Mouse (Mus musculus) T-helper 17 cell (primary cell): Measurements from ENCODE around the gene Ccdc105.

ENCODE experiments used
- in situ Hi-C, 2 experiments: fragments of 300-600 bp; cut with MboI, MseI; formaldehyde crosslinking; loops; 1 replicate in 1 of 2; 2 replicates in 1 of 2; pipeline ENCODE4 v1.15.1; 2025; ENCODE audit warnings: high pct_unique_total_duplicates in 2 of 2

Gene Ccdc105

GRCm38 (mm10) chr10:78752452-78753191 lies at the start of gene Ccdc105:
Gene Ccdc105, minus strand, starts transcription at chr10:78753065.
- in situ Hi-C loops = loop anchor here (5.0 kb wide), 2 partner anchors 365 to 370 kb away; no protein-coding TSS in a partner anchor

DNA sequence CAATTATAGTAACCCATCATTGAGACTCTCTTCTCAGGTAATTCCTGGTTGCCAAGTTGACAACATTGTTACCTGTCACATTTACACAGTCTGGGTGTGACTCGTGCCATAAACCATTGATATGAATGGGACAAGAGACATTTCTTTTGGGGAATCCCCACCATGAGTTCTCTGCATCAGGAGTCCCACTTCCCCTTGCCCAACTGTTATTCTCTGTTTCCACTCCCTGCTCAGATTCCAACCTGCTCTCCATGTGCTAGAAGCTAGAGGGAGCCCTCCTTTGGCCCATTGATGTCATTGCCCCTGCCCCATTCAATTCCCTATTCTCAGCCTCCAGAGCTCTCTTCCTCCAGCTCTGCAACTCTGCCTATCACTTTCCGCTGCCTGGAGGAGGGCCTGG lies 48.6 kb upstream of the Ccdc105 start:
- in situ Hi-C loops = no loop called here

- in situ Hi-C loops = loop anchor here in 1 of 2 experiments (5.0 kb wide), 1 partner anchor 73 kb away; the partner anchor contains the start of gene Casp14
Measured at GRCm38 (mm10) chr10:78790561-78790960, 37.7 kb upstream of the Ccdc105 start.

DNA sequence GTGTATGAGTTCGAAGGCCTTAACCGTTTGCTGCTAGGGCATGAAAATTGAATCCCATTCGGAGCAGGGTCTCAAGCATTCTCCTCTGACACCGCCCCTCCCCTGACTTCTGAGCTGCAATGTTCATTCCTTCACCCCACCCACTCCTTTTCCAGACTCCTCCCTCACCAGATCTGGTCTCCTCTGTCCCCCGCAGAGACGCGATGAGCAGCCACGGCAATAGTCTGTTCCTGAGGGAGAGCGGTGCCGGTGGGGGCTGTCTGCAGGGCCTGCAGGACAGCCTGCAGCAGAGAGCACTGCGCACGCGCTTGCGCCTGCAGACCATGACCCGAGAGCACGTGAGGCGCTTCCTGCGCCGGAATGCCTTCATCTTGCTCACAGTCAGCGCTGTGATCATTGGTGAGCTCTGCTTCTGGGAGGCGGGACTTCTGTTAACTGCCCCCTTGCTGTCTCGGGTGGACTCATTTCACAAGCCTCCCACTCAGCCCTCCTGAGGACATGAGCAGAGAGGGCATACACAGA lies 34.8 kb upstream of the Ccdc105 start:
- in situ Hi-C loops = no loop called here

GRCm38 (mm10) chr10:78779981-78780651 lies 27.3 kb upstream of the Ccdc105 start, which contains the start of gene Slc1a6:
Gene Slc1a6, plus strand, starts transcription at chr10:78780496.
- in situ Hi-C loops = no loop called here

DNA sequence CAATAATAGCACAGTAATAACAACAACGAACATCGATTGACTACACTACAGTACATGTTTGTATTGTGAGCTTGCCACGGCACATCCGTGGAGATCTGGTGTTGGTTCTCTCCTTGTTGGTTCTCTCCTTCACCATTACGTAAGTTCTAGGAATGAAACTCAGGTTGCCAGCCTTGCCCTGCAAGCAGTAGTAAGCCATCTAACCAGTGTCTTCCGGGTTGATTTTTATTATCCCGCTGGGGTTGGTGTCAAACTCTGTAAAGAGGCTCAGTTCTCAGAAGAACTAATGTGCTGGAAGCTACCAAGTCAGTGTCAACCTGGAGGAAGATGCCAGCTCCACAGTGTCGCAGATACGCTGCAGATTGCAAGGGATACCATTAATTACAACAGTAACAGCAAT lies 26.7 kb upstream of the Ccdc105 start:
- in situ Hi-C loops = no loop called here

GRCm38 (mm10) chr10:78775830-78776229 lies 23.0 kb upstream of the Ccdc105 start:
- in situ Hi-C loops = no loop called here

DNA sequence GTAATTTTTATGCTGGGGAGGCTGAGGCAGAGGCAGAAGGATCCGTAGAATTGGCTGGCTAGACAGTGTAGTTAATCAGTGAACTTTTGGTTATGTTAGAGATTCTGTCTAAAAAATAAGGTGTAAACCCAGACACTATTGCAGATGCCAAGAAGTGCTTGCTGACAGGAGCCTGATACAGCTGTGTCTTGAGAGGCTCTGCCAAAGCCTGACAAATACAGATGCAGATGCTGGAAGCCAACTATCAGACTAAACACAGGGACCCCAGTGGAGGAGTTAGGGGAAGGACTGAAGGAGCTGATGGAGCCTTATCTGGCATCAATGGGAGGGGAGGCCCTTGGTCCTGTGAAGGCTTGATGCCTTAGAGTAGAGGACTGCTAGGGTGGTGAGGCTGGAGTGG lies 12.7 kb upstream of the Ccdc105 start:
- in situ Hi-C loops = no loop called here

DNA sequence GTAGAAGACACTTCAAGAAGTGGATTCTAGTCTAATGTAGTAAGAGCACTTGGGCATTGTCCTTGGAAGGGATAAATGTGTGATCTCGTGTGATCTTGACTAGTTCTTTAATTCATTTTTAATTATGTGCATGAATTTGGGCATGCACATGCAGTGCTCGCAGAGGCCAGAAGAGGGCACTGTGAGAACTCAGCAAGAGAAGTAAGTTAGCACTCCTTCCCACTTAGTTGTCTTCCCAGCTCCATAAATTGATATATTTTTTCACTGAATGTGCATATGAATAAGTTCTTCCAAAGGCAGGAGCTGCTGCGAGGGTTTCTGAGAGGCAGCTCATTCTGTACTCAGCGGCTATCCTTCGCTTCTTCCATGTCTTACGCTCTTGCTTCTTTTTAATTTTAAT lies 3.2 kb upstream of the Ccdc105 start:
- in situ Hi-C loops = no loop called here

DNA sequence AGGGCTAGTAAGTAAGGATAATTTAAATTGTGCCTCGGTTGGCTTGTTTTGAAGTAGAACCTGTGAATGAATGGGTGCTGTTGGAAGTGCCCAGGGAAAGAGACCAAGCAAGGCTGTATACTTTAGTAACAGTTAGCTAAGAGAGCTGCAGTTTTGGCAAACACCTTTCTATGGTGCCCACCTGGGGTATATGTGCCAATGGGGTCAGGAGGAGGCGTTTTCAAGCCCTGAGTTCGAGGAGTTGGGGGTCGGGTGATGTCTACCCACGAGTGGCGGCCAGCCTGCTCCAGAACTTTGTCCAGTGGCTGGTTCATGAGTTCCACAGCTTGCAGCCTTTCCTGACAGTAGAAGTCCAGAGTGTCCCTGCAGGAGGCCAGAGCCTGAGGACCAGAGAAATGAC lies 3.9 kb downstream of the Ccdc105 start:
- in situ Hi-C loops = loop anchor here in 1 of 2 experiments (5.0 to 10.0 kb wide), 2 partner anchors 224 to 753 kb away; no protein-coding TSS in a partner anchor

GRCm38 (mm10) chr10:78748161-78748560 lies 4.7 kb downstream of the Ccdc105 start:
- in situ Hi-C loops = loop anchor here in 1 of 2 experiments (5.0 to 10.0 kb wide), 2 partner anchors 223 to 754 kb away; no protein-coding TSS in a partner anchor

DNA sequence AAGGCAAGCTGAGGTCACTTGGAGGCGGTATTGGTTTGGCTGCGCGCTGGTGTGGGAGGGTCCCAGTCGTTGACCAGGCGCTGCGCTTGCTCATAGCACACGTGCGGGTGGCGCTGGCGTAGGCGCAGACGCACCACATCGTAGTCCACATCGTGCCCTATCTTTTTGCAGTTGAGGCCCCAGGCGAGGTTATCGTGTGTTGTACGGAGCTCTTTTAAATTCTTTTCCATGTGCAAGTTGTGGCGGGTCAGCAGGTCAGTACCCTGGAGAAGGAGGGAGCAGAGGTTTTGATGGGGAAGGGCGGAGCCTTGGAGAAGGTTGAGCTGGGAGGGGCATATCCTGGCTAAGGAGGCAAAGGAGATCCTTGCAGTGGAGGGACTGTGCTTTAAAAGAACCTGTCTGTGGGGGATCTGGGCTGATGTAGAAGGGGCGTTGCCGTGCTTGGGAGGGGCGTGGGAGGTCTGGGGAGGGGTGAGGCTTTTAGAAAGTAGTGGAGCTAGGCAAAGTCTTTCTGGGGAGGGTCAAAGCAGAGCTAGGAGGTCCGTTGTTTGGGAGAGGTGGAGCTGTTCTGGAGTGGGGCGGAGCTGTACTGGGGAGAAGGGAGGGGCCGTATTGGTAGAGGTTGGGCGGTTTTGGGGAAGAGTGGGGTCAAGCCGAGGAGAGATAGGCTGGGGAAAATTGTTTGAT lies 5.7 kb downstream of the Ccdc105 start:
- in situ Hi-C loops = loop anchor here in 1 of 2 experiments (5.0 to 10.0 kb wide), 2 partner anchors 222 to 755 kb away; no protein-coding TSS in a partner anchor

GRCm38 (mm10) chr10:78745453-78746232 lies 7.2 kb downstream of the Ccdc105 start:
- in situ Hi-C loops = loop anchor here in 1 of 2 experiments (5.0 to 10.0 kb wide), 2 partner anchors 221 to 757 kb away; no protein-coding TSS in a partner anchor

GRCm38 (mm10) chr10:78743721-78744120 lies 9.1 kb downstream of the Ccdc105 start:
- in situ Hi-C loops = loop anchor here in 1 of 2 experiments (10.0 kb wide), 1 partner anchor 219 kb away; no protein-coding TSS in a partner anchor

GRCm38 (mm10) chr10:78739821-78740220 lies 13.0 kb downstream of the Ccdc105 start:
- in situ Hi-C loops = loop anchor here in 1 of 2 experiments (10.0 kb wide), 1 partner anchor 215 kb away; no protein-coding TSS in a partner anchor

GRCm38 (mm10) chr10:78727876-78728275 lies 25.0 kb downstream of the Ccdc105 start:
- in situ Hi-C loops = no loop called here

DNA sequence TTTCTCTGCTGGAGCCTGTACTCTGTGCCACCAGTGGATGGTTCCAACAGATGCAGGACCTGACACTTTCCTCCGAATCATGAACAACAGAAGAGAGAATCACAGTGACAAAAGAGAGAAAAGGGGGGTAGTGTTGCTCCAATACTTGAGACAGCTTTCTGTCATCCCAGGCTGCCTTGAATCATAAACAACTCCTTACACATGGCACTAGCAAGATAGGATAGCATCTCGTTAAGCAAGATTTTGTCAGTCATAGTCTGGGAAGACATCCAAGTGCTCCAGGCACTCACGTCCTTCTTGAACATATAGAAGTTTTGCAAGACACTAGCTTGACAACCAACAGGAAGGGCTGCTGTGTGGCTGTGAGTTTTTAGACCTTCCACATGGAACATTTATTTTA lies 25.8 kb downstream of the Ccdc105 start:
- in situ Hi-C loops = no loop called here

DNA sequence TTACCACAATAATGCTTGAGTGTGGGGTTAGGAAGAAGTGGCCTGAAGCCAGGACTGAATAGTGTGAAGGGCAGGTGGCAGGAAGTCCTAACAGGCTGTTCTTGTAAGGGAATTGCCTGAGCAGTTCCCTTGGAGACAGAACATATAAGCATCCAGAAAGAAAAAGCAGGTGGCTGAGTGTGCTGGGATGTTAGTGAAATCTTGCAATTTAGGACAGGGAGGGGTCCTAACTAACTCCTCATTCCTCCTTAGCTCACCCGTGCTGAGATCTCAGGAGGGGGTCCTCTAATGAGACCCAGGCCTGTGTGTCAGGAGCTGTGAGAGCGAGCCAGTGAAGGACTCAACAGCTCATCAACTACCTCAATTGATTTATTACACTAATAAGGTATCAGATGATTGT lies 29.4 kb downstream of the Ccdc105 start:
- in situ Hi-C loops = no loop called here

- in situ Hi-C loops = no loop called here
Measured at GRCm38 (mm10) chr10:78722654-78723053, 30.2 kb downstream of the Ccdc105 start.

- in situ Hi-C loops = no loop called here
Measured at GRCm38 (mm10) chr10:78722036-78722435, 30.8 kb downstream of the Ccdc105 start.
